In the genomic region with DNA sequence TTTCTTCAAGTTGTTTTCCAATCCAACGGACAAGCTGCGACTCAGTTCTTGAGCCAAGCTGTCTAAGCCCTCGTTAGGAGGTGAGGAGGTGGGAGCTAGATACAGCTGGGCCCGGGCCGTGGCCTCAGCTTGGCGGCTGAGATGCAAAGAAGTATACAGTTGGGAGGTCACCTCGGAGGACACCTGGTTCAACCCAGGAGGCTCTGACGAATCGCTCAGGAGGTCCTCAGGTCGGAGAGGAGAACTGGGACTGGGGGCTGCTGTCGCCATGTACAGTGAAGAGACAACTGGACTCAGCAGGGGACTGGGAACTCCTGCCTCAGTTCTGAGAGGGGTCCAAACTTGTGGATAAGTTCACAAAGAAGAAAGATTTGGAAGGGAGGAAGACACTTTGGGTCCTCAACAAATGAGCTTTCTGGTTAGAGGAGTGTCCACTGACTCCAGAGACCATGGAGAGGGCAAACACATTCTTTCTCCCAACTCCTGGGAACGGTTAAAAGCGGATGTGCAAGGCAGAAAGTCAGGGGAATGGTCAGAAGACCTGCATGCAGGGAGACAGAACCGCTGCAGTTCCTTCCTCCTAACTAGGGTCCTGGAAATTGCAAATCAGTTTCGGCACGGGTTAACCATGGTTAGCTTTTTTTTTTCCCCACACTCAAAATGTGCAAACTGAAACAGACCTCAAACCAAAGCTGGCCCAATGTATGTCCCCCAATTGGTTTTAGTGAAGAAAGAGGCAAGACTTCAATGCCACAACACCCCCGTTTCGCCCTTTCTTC, we compare ENCODE assay signal across 8 mouse cellular contexts. TPM values are rescaled to one million over a fixed set of nuclear protein-coding genes. Genes with fewer than 3 reads are reported as not detected.
DNase-seq lines count a peak whose midpoint lies in the region; ATAC-seq and TF ChIP-seq lines count a peak whose summit lies in the region.

No protein-coding gene starts in this region.

- H3K9ac ChIP-seq in heart, embryonic 16.5 days (ENCODE audit: low read length) = peak overlapping the region; percentile 89
- peak overlapping the region; percentile 94 for H3K9ac ChIP-seq in midbrain, embryonic 11.5 days (ENCODE audit: low read length)

- TF ChIP-seq POLR2A in bone marrow, adult 2 months (IDR thresholded peaks at IDR 0.05; ENCODE audit: borderline replicate concordance, control insufficient read depth, low read depth, low read length) = no peak

- H3K4me1 ChIP-seq in bone marrow, adult 2 months (ENCODE audit: control insufficient read depth, insufficient read depth, low read length) = no peaks in the 10 kb centered on the region; the same call in 1 of the 2 replicates
- H3K4me1 ChIP-seq in heart, embryonic 16.5 days (ENCODE audit: control insufficient read depth, insufficient read depth, low read length) = peaks cover 29% of the 10 kb centered on the region
- peaks cover 30% of the 10 kb centered on the region for H3K4me1 ChIP-seq in midbrain, embryonic 11.5 days (ENCODE audit: control insufficient read depth, insufficient read depth, low read length)

- no peak for TF ChIP-seq CTCF in left cerebral cortex, adult 2 months (IDR thresholded peaks at IDR 0.05)
- no peak for TF ChIP-seq CTCF in bone marrow, adult 2 months (IDR thresholded peaks at IDR 0.05; ENCODE audit: control insufficient read depth, insufficient read depth, low read length)

- no peaks in the 10 kb centered on the region for H3K9me3 ChIP-seq in heart, embryonic 16.5 days (replicated peaks; ENCODE audit: control insufficient read depth, low read length)
- H3K9me3 ChIP-seq in midbrain, embryonic 11.5 days (ENCODE audit: control insufficient read depth, low read length) = no peaks in the 10 kb centered on the region

- intact Hi-C loops in left cerebral cortex, adult 2 months (cut with DNase I) = loop anchor here (2.0 kb wide), 2 partner anchors 44 to 54 kb away; no protein-coding TSS in a partner anchor
- intact Hi-C loops in left cerebral cortex, postnatal 25 days (cut with DNase I) = loop anchor here (2.0 to 5.0 kb wide), 3 partner anchors 24 to 54 kb away; a partner anchor contains a TSS
- intact Hi-C loops in left cerebral cortex, postnatal 36 days (cut with DNase I) = loop anchor here (5.0 kb wide), 2 partner anchors 44 to 56 kb away; a partner anchor contains a TSS

- H3K4me2 ChIP-seq in heart, embryonic 16.5 days (ENCODE audit: low read depth, low read length) = peak overlapping the region; percentile 88
- peak overlapping the region; percentile 77 for H3K4me2 ChIP-seq in midbrain, embryonic 11.5 days

- H3K27ac ChIP-seq in left cerebral cortex, adult 2 months = peak overlapping the region; percentile 93
- peak overlapping the region; percentile 79 for H3K27ac ChIP-seq in bone marrow, adult 2 months (ENCODE audit: control insufficient read depth, insufficient read depth, low read depth, low read length, poor library complexity)
- H3K27ac ChIP-seq in heart, embryonic 16.5 days (ENCODE audit: low read length) = peak overlapping the region; percentile 88
- H3K27ac ChIP-seq in midbrain, embryonic 11.5 days (ENCODE audit: low read depth, low read length) = peak overlapping the region; percentile 78

- no peak for DNase-seq in left cerebral cortex, adult 2 months (ENCODE audit: extremely low spot score in 1 of 2, low spot score in 2 of 2)
- no peak for DNase-seq in left cerebral cortex, postnatal 25 days (ENCODE audit: low spot score in 2 of 2)
- peak; percentile 93 for DNase-seq in midbrain, embryonic 11.5 days (ENCODE audit: low spot score, missing footprints)
- DNase-seq in frontal cortex, postnatal 25 days (ENCODE audit: low spot score in 2 of 2) = no peak
- no peak for DNase-seq in T-cell, adult 2 months (ENCODE audit: low spot score)
- DNase-seq in left cerebral cortex, postnatal 36 days (ENCODE audit: low spot score in 2 of 2) = no peak

- H3K4me3 ChIP-seq in left cerebral cortex, adult 2 months = peak overlapping the region; percentile 84
- peak overlapping the region; percentile 74 for H3K4me3 ChIP-seq in bone marrow, adult 2 months (replicated peaks; ENCODE audit: control insufficient read depth, low read depth, low read length)
- peak overlapping the region; percentile 68 for H3K4me3 ChIP-seq in heart, embryonic 16.5 days (ENCODE audit: low read length)
- H3K4me3 ChIP-seq in midbrain, embryonic 11.5 days (ENCODE audit: low read depth, low read length) = peak overlapping the region; percentile 62

- peaks cover 17% of the 10 kb centered on the region; the same call in 1 of the 2 replicates for H3K36me3 ChIP-seq in heart, embryonic 16.5 days (ENCODE audit: control insufficient read depth, insufficient read depth)
- peaks cover 3% of the 10 kb centered on the region for H3K36me3 ChIP-seq in midbrain, embryonic 11.5 days (ENCODE audit: control insufficient read depth, insufficient read depth, low read length)

- no peak for ATAC-seq in heart, embryonic 16.5 days (replicated peaks; ENCODE audit: extremely low read depth, insufficient read depth, low FRiP score)
- ATAC-seq in midbrain, embryonic 11.5 days (ENCODE audit: low FRiP score) = no peak

- 16% methylated on average over 18 of the region's 18 CpGs for WGBS in bone marrow, adult 2 months
- WGBS in heart, embryonic 16.5 days = 18% methylated on average over 18 of the region's 18 CpGs
- 30% methylated on average over 18 of the region's 18 CpGs for WGBS in midbrain, embryonic 11.5 days

- peaks cover 5% of the 10 kb centered on the region; the same call in 1 of the 2 replicates for H3K27me3 ChIP-seq in heart, embryonic 16.5 days (ENCODE audit: control insufficient read depth, insufficient read depth, low read length)
- peaks cover 15% of the 10 kb centered on the region for H3K27me3 ChIP-seq in midbrain, embryonic 11.5 days (ENCODE audit: control insufficient read depth, insufficient read depth, low read length)

RNA-seq across cellular contexts. Expression of a gene that starts 0.7 kb away (rescaled TPM):
- 10 to 100 TPM; 19.2 to 27.1 TPM for total RNA-seq in left cerebral cortex, adult 2 months (2021)
- 10 to 100 TPM; 14.2 to 18.3 TPM for total RNA-seq in left cerebral cortex, postnatal 25 days (2021)
- polyA plus RNA-seq in bone marrow, adult 2 months (2011; ENCODE audit: insufficient read depth, insufficient read length, low replicate concordance, missing spikeins) = 43.7 and 59.8 TPM in 2 replicates
- polyA plus RNA-seq in heart, embryonic 16.5 days (2015; fragmentation: Nextera tagmentation; extraction: Ambion mirVana) = 16.1 and 16.2 TPM in 2 replicates
- 20.0 and 28.3 TPM in 2 replicates for polyA plus RNA-seq in midbrain, embryonic 11.5 days (2014; fragmentation: Nextera tagmentation; extraction: Ambion mirVana)
- 10 to 100 TPM; 15.5 to 24.2 TPM for total RNA-seq in left cerebral cortex, postnatal 36 days (2021)

RNA-seq across cellular contexts. Expression of a gene that starts 0.9 kb away (rescaled TPM):
- total RNA-seq in left cerebral cortex, adult 2 months (2021) = 10 to 100 TPM; 58.8 to 60.1 TPM
- total RNA-seq in left cerebral cortex, postnatal 25 days (2021) = 10 to 100 TPM; 59.0 to 60.5 TPM
- polyA plus RNA-seq in bone marrow, adult 2 months (2011; ENCODE audit: insufficient read depth, insufficient read length, low replicate concordance, missing spikeins) = 50.7 and 71.7 TPM in 2 replicates
- 176 and 179 TPM in 2 replicates for polyA plus RNA-seq in heart, embryonic 16.5 days (2015; fragmentation: Nextera tagmentation; extraction: Ambion mirVana)
- polyA plus RNA-seq in midbrain, embryonic 11.5 days (2014; fragmentation: Nextera tagmentation; extraction: Ambion mirVana) = 205 and 206 TPM in 2 replicates
- total RNA-seq in left cerebral cortex, postnatal 36 days (2021) = 10 to 100 TPM; 50.9 to 59.8 TPM

RNA-seq across cellular contexts. Expression of a gene that starts 3.2 kb away (rescaled TPM):
- total RNA-seq in left cerebral cortex, adult 2 months (2021) = 10 to 100 TPM; 95.5 to 95.8 TPM
- total RNA-seq in left cerebral cortex, postnatal 25 days (2021) = 10 to 100 TPM; 67.1 to 68.0 TPM
- polyA plus RNA-seq in bone marrow, adult 2 months (2011; ENCODE audit: insufficient read depth, insufficient read length, low replicate concordance, missing spikeins) = not detected in 2 replicates
- 0.79 and 1.2 TPM in 2 replicates for polyA plus RNA-seq in heart, embryonic 16.5 days (2015; fragmentation: Nextera tagmentation; extraction: Ambion mirVana)
- polyA plus RNA-seq in midbrain, embryonic 11.5 days (2014; fragmentation: Nextera tagmentation; extraction: Ambion mirVana) = 1.8 and 2.9 TPM in 2 replicates
- 10 to 100 TPM; 72.6 to 78.9 TPM for total RNA-seq in left cerebral cortex, postnatal 36 days (2021)

RNA-seq across cellular contexts. Expression of a gene that starts 17.4 kb away (rescaled TPM):
- total RNA-seq in left cerebral cortex, adult 2 months (2021) = 100 to 1,000 TPM; 170 to 181 TPM
- total RNA-seq in left cerebral cortex, postnatal 25 days (2021) = 100 to 1,000 TPM; 141 to 143 TPM
- polyA plus RNA-seq in bone marrow, adult 2 months (2011; ENCODE audit: insufficient read depth, insufficient read length, low replicate concordance, missing spikeins) = 1.7 TPM in 1 of 2 replicates, not detected in the other
- polyA plus RNA-seq in heart, embryonic 16.5 days (2015; fragmentation: Nextera tagmentation; extraction: Ambion mirVana) = 6.5 TPM in 2 replicates
- 29.6 and 30.4 TPM in 2 replicates for polyA plus RNA-seq in midbrain, embryonic 11.5 days (2014; fragmentation: Nextera tagmentation; extraction: Ambion mirVana)
- total RNA-seq in left cerebral cortex, postnatal 36 days (2021) = 100 to 1,000 TPM; 150 to 171 TPM

RNA-seq across cellular contexts. Expression of a gene that starts 46.3 kb away (rescaled TPM):
- 100 to 1,000 TPM; 406 to 416 TPM for total RNA-seq in left cerebral cortex, adult 2 months (2021)
- total RNA-seq in left cerebral cortex, postnatal 25 days (2021) = 100 to 1,000 TPM; 449 to 474 TPM
- polyA plus RNA-seq in bone marrow, adult 2 months (2011; ENCODE audit: insufficient read depth, insufficient read length, low replicate concordance, missing spikeins) = 49.6 and 54.5 TPM in 2 replicates
- 13.3 and 19.8 TPM in 2 replicates for polyA plus RNA-seq in heart, embryonic 16.5 days (2015; fragmentation: Nextera tagmentation; extraction: Ambion mirVana)
- 38.2 and 39.4 TPM in 2 replicates for polyA plus RNA-seq in midbrain, embryonic 11.5 days (2014; fragmentation: Nextera tagmentation; extraction: Ambion mirVana)
- total RNA-seq in left cerebral cortex, postnatal 36 days (2021) = 100 to 1,000 TPM; 421 to 443 TPM
